In genomic region chr2:30720291-30720690, GRCm38 (mm10) we compare ENCODE assay signal across 8 mouse cellular contexts.
A peak's percentile ranks its signal among the peaks of the same experiment; 100 is the strongest.
DNase-seq lines count a peak whose midpoint lies in the region; ATAC-seq lines count a peak whose summit lies in the region.

No protein-coding gene starts in this region.

- H3K36me3 ChIP-seq in kidney, embryonic 15.5 days: no peaks in the 10 kb centered on the region
- H3K36me3 ChIP-seq in embryonic facial prominence, embryonic 13.5 days: no peaks in the 10 kb centered on the region
- H3K36me3 ChIP-seq in hindbrain, embryonic 15.5 days: no peaks in the 10 kb centered on the region
- no peaks in the 10 kb centered on the region for H3K36me3 ChIP-seq in midbrain, embryonic 16.5 days (ENCODE audit: control insufficient read depth, insufficient read depth, low read length)

- peak overlapping the region; percentile 99 for H3K27ac ChIP-seq in kidney, embryonic 15.5 days
- H3K27ac ChIP-seq in embryonic facial prominence, embryonic 13.5 days: peak overlapping the region; percentile 100
- H3K27ac ChIP-seq in hindbrain, embryonic 15.5 days (replicated peaks): peak overlapping the region; percentile 97
- peak overlapping the region; percentile 100 for H3K27ac ChIP-seq in midbrain, embryonic 16.5 days (ENCODE audit: low read length)

- no peaks in the 10 kb centered on the region for H3K27me3 ChIP-seq in kidney, embryonic 15.5 days
- H3K27me3 ChIP-seq in embryonic facial prominence, embryonic 13.5 days: no peaks in the 10 kb centered on the region
- no peaks in the 10 kb centered on the region for H3K27me3 ChIP-seq in hindbrain, embryonic 15.5 days
- H3K27me3 ChIP-seq in midbrain, embryonic 16.5 days (ENCODE audit: control insufficient read depth, insufficient read depth, low read depth, low read length): no peaks in the 10 kb centered on the region

- H3K4me3 ChIP-seq in kidney, embryonic 15.5 days (replicated peaks): peak overlapping the region; percentile 31
- H3K4me3 ChIP-seq in embryonic facial prominence, embryonic 13.5 days: peak overlapping the region; percentile 38
- no peak overlapping the region for H3K4me3 ChIP-seq in hindbrain, embryonic 15.5 days
- no peak overlapping the region for H3K4me3 ChIP-seq in midbrain, embryonic 16.5 days (ENCODE audit: low read depth, low read length)

- peak overlapping the region; percentile 65 for H3K9ac ChIP-seq in kidney, embryonic 15.5 days
- peak overlapping the region; percentile 83 for H3K9ac ChIP-seq in embryonic facial prominence, embryonic 13.5 days
- peak overlapping the region; percentile 39 for H3K9ac ChIP-seq in hindbrain, embryonic 15.5 days
- peak overlapping the region; percentile 72 for H3K9ac ChIP-seq in midbrain, embryonic 16.5 days (ENCODE audit: low read depth, low read length)

- no peak for ATAC-seq in kidney, embryonic 15.5 days (replicated peaks; ENCODE audit: low FRiP score)
- ATAC-seq in embryonic facial prominence, embryonic 13.5 days (ENCODE audit: insufficient number of reproducible peaks, insufficient read depth, low FRiP score, low TSS enrichment, low read depth): no peak
- no peak for ATAC-seq in hindbrain, embryonic 15.5 days (ENCODE audit: low FRiP score, low read depth)
- ATAC-seq in midbrain, embryonic 16.5 days: no peak
- ATAC-seq in megakaryocyte progenitor cell, adult 5-6 weeks (replicated peaks; ENCODE audit: poor library complexity): no peak

- WGBS in kidney, embryonic 15.5 days: 55% methylated on average over 5 of the region's 5 CpGs
- 42% methylated on average over 5 of the region's 5 CpGs for WGBS in embryonic facial prominence, embryonic 13.5 days
- WGBS in hindbrain, embryonic 15.5 days: 18% methylated on average over 5 of the region's 5 CpGs
- 17% methylated on average over 5 of the region's 5 CpGs for WGBS in midbrain, embryonic 16.5 days

- no peak for DNase-seq in kidney, adult 8-10 months
- DNase-seq in spleen, postnatal 36 days (ENCODE audit: low spot score in 2 of 2): no peak
- no peak for DNase-seq in yolk sac, embryonic 10.5 days (ENCODE audit: low spot score)

- H3K4me2 ChIP-seq in kidney, embryonic 15.5 days: peak overlapping the region; percentile 62
- peak overlapping the region; percentile 74 for H3K4me2 ChIP-seq in embryonic facial prominence, embryonic 13.5 days
- H3K4me2 ChIP-seq in hindbrain, embryonic 15.5 days: peak overlapping the region; percentile 69
- peak overlapping the region; percentile 68; the same call in 1 of the 2 replicates for H3K4me2 ChIP-seq in midbrain, embryonic 16.5 days (ENCODE audit: low read length)

- H3K4me1 ChIP-seq in kidney, embryonic 15.5 days: peaks cover 91% of the 10 kb centered on the region
- peaks cover 93% of the 10 kb centered on the region for H3K4me1 ChIP-seq in embryonic facial prominence, embryonic 13.5 days
- peaks cover 89% of the 10 kb centered on the region for H3K4me1 ChIP-seq in hindbrain, embryonic 15.5 days (replicated peaks)
- H3K4me1 ChIP-seq in midbrain, embryonic 16.5 days (ENCODE audit: control insufficient read depth, insufficient read depth, low read length): peaks cover 85% of the 10 kb centered on the region

- no peaks in the 10 kb centered on the region for H3K9me3 ChIP-seq in kidney, embryonic 15.5 days (replicated peaks)
- H3K9me3 ChIP-seq in embryonic facial prominence, embryonic 13.5 days: no peaks in the 10 kb centered on the region
- no peaks in the 10 kb centered on the region for H3K9me3 ChIP-seq in hindbrain, embryonic 15.5 days
- no peaks in the 10 kb centered on the region for H3K9me3 ChIP-seq in midbrain, embryonic 16.5 days (replicated peaks; ENCODE audit: control insufficient read depth, low read length, poor library complexity, severe bottlenecking)

Comparison
In these comparisons a context has a peak if more than half of its experiments do, and no peak if none do; other contexts are left out.
1. H3K4me3 ChIP-seq: peak in kidney, embryonic 15.5 days (single experiment) and embryonic facial prominence, embryonic 13.5 days (single experiment); none in hindbrain, embryonic 15.5 days (single experiment) and midbrain, embryonic 16.5 days (single experiment).
2. Peak in every context shown above with its lines, with median percentiles within 50 percentile points of each other: H3K27ac ChIP-seq, H3K4me2 ChIP-seq and H3K9ac ChIP-seq.